Mouse (Mus musculus): ENCODE measurements around the gene Agpat1. TPM values are rescaled to one million over a fixed set of nuclear protein-coding genes. Genes with fewer than 3 reads are reported as not detected.

The Agpat1 gene
- total RNA-seq, 4 experiments from 2014 or later, result 84.6 to 108 (median 101) TPM

DNA sequence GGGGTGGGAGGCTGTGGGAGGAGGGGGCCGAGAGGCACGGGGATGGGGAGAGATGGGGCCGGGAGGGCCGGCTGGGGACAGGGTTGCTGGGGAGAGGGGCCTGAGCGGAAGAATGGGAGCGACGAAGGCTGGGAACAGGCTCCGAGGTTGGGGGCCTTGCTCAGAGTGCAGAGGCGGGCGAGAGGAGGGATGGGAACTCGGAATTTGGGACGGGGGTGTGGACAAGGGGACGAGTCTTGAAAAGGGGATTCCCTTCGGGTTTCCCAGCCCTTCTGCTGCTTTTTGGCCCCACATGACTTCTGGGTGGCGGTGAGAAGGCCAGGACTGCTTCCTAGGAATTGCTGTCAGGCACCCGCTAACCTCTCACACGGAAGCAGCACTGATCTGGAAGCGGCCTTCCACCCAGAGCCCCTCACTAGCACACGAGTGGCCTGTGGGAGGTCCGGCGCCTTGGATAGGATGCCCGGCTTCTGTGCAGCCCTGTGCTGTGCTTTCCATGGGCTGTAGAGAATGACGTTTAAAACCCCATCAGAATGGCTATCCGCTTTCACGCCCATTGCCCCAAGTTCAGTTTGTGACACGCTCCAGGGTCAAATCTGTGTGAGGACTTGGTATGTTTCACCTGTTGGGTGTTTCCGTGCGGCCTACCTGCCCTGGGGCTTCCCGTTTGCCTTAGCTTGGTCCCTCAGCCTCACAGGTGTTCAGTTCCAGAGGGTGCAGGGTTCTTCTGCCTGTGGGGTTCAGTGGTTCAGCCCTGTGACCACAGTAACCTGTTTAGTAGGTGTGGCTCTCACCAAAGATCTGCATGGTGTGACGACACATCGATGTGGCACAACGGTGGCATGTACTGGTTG, 2.4 kb downstream of the Agpat1 start:
- DNase-seq, result no peak

- no peak for DNase-seq
Measured at GRCm38 (mm10) chr17:34607997-34608396, 3.9 kb downstream of the Agpat1 start.

DNA sequence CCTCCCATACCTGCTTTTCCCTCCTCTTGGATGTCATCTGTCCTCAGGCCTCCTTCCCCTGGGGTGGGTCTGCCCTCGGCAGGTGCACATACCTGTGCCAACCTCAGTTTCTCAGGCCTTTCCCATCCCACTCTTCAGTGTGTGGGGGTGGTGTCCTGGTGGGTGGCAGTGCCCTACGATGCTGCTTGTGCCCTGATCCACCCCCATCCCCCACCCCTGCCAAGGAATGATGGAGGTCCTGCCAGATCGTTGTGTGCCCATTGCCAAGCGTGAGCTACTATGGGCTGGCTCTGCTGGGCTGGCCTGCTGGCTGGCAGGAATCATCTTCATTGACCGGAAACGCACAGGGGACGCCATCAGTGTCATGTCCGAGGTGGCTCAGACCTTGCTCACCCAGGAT, 7.0 kb downstream of the Agpat1 start:
- DNase-seq, result no peak

- DNase-seq, result no peak
Measured at GRCm38 (mm10) chr17:34613054-34613645, 9.1 kb downstream of the Agpat1 start.

DNA sequence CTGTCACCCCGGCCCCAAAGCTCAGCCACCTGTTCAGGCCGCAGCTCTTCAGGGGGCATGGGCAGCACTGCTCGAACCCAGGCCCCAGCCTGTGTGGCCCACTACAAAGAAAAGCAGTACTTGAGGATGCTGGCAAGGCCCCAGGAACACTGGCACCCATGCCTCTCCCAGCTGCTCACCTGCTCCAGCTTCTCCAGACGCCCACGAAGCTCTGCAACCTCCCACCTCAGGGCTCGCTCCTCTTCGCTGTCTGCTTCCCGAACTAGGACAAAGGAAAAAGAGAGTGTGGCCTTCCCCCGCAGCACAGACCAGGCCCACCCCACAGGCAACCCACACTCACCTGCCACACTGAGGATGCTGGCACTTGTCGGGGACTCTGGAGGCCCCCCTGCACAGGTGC, 9.8 kb downstream of the Agpat1 start:
- no peak for DNase-seq

- DNase-seq, result no peak
Measured at GRCm38 (mm10) chr17:34615871-34616270, 11.8 kb downstream of the Agpat1 start, which contains the start of gene Egfl8. Gene Egfl8, minus strand, starts transcription at chr17:34615971.

GRCm38 (mm10) chr17:34618999-34619398, 14.9 kb downstream of the Agpat1 start:
- DNase-seq, result no peak

- DNase-seq, result no peak
Measured at GRCm38 (mm10) chr17:34621006-34621405, 16.9 kb downstream of the Agpat1 start.

- no peak for DNase-seq
Measured at GRCm38 (mm10) chr17:34623161-34623560, 19.1 kb downstream of the Agpat1 start.

DNA sequence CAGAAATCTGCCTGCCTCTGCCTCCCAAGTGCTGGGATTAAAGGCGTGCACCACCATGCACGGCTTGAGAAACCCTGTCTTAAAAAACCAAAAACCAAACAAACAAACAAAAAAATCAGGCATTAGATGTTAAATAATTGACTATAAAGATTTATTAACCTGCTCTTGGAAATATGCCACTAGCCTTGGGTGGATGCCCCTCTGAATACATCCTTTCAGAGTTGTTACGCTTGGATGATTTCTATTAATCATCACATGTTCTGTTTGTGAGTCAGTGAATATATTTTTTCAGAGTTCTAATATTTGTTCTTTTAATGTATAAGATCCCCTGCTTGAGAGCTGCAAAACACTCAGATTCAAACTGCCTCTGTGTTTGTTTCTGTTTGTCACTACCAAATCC, 20.9 kb downstream of the Agpat1 start:
- DNase-seq, result no peak

DNA sequence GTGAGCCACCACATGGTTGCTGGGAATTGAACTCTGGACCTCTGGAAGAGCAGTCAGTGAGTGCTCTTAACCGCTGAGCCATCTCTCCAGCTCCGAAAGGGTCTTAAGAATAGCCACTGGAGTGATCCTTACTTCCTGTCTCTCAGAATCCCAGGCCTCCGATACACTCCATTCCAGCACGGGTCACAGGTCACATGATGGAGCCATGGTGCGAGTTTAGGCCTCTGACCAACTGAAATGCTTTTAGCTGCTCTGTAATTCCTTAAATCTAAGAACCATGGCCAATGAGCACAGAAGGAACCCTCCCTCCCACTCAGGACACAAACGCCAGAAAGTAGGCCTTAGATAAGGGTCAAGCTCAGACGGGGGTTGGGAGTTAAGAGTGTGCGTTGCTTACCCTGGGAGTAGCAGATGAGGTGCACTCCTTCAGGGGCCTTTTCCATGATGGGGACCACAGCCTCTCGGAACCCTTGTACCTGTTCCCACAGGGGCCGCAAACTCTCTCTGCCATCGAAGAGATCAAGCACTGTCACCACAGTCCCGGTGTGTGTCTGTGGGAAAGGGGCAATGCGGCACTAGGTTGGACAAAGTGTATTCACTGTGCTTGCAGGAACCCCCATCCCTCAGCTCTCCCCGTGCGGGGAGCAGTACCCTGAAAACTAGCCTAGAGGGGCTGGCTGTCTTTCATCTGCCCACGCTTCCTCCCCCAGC, 22.2 kb downstream of the Agpat1 start:
- no peak for DNase-seq

- no peak for DNase-seq
Measured at GRCm38 (mm10) chr17:34626773-34627092, 22.7 kb downstream of the Agpat1 start.

DNA sequence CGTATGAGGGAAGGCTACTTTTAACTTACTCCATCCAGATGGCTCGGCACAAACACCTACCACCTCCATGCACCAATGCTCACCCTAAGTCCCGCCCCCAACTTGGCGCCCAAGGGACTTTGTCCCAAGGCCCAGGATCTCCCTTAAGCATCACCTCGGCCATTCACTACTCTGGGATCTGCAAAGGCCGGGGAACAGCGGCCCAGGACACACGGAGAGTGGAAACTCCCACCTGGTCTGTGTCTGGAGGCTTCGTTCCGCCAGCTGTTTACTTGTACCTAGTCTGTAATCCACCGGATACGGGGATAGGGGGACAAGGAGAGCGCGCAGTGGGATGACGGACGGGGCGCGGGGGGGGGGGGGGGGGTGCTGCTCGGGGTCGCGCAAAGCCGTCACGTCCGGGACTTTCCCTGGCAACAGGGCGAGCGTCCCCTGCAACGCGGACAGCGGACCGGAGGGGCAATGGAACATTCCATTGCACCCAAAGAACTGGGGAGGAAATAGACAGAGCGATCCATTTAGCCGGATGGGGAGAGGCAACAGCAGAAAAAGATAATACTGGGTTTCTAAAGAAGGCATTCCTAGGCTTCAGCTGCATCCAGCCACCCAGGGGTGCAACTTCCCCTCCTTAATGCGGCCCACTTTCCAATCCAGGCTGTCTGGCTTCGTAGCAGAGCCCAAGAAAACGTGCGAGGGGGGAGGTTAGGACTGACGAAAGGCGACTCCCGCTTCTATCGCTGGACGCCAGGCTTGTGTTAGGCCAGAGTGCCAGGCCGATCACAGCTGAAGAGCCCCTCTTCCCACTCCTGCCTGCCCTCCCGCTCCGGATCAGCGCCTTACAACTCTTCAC, 23.3 kb downstream of the Agpat1 start:
- DNase-seq, result peak; percentile 89

DNA sequence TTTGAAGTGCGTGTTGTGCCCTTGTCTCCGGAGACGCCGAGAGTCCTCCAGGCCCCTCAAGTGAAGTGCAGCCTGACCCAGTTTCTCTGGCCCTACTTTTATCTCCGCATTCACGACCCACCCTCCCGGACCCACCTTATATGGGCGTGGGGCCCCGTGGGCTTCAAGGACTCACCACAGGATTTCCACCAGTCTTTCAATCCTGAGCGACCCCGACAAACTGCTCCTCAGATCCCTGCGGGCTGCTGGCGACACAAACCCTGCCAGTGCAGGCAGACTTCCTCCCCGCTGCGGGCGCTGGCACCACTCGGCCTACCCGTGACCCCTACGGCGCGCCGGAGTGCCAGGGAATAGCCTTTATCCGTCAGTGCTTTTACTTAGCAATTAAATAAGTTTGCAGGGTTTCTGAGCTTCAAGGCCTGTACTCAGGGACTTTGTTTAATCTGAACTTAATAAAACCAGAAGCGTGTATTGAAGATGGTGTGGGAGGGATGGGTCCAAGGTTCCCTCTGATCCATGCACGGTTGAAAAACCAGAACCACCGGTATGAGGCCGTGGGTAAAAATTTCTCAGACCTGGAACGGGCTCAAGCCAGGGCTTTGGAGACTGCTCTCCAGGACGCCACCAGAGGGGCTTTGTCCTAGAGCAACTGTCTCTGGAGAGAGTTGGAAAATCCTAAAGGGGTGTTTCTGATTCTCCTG, 24.0 kb downstream of the Agpat1 start, which contains the start of gene Ppt2:
Gene Ppt2 (minus strand): TSS at position 568 of the 701 bp plus-strand sequence.
- DNase-seq, result no peak

DNA sequence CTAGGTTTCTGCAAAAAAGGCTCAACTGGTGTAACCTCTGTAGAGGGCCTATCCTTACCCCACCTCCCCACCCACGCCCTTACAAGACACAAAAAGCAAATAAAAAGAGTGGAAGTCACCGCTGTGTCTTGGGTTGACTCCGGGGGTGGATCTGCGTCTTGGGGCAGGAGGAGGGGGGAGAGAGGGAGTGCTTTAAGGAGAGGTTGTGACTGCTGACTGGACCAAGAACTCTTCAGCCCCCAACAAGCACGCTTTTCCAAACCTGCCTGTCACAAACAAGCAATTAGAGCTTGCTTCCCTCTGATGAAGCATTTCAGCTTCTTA, 24.5 kb downstream of the Agpat1 start:
- DNase-seq, result no peak

DNA sequence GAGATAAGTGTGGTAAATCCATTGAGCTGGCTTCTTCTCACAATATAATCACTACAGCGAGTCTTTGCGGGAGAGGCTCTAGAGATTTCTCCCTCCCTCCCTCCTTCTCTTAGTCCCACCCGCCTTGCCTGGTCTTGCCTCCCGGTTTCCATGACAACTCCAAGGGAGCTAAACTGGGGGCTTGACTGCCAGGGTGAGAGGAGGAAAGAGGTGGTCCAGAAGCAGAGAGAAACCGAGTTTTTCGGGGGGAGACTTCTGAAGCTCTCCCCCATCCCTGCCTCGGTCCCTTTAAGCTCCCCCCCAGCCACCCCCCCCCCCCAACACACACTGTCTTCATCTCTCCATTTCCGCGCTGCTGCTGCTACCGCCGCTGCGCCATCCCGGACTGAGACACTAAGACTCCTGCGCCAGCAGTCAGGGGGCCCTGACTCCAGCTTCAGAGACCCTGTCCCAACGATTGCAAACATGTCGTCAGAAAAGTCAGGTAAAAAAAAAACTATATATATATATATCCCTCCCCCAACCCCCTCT, 25.2 kb downstream of the Agpat1 start, which contains the start of gene Prrt1:
Gene Prrt1 (plus strand): TSS at position 313 of the 531 bp plus-strand sequence.
- DNase-seq, result no peak

DNA sequence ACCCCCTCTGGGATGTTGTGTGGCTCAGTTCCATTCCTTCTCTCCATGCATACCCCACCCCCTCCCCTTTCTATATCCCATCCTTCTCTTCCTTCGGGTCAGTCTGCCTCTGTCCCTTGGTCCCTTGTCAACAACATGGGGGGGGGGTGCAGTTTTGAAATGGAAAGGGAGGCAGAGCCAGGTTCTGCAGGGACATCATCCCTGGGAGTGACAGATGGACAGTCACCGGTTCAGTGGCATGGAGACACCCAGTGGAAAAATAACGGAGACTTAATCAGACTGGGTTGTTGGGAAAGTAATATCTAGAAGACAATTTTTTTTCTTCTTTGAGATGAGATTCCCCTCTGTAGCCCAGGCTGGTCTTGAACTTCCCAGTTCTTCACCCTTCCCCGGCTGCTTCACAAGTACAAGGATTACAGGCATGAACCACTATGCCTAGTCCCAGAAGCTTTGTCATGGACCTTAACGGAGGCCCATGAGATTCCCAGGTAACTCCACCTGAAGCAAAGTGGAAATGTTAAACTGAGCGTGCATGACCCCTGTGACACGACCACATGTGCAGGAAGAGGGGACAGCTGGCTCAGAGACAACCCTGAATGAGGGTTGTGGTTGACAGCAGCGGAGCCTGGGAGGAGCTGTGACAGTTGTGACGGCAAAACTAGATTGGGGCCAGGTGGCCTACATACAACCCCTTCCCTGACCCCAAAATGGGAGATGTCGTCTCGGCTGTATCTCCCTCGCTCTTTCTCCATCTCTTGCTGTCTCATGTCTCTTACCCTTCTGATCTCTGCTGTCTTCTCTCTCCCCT, 25.9 kb downstream of the Agpat1 start:
- no peak for DNase-seq

- no peak for DNase-seq
Measured at GRCm38 (mm10) chr17:34630761-34631301, 26.8 kb downstream of the Agpat1 start.

DNA sequence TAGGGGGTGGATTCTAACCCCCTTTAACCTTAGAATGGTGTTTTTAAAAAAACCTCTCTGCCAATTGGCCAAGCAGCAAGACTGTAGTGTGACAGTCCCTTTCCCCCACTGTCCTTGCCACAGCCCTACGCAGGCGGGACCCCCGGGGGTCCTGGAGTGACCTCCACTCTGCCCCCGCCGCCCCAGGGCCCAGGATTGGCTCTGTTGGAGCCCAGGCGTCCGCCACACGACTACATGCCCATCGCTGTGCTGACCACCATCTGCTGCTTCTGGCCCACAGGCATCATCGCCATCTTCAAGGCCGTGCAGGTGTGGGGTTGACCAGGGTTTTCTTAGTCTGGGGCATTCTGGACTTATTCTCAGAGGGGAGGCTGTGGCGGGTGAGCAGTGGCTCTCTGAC, 27.6 kb downstream of the Agpat1 start:
- DNase-seq, result no peak

GRCm38 (mm10) chr17:34632261-34632691, 28.2 kb downstream of the Agpat1 start:
- peak; percentile 83 for DNase-seq

All from adrenal gland, adult 8-10 months (tissue).